Mouse (Mus musculus) spleen, adult 2 months (tissue): ENCODE results near the gene Olfr273. TPM values are rescaled to one million over a fixed set of nuclear protein-coding genes. Genes with fewer than 3 reads are reported as not detected.
"Not testable (repeated sequence)": the region's sequence is repeated elsewhere in the genome, so short reads cannot be mapped to it uniquely, and the experiment has no call there.

Experiments used
- DNase-seq, 2 experiments: peaks; one replicate each; pipeline versions ENCODE4 v3.0.0 to v3.0.0-alpha.2; 2012 to 2021; ENCODE audit warnings: low spot score in 2 of 2, low read depth in 1 of 2
- H3K27ac ChIP-seq: fragments of 200-500 bp; 2 replicates; pipeline ENCODE4 v1.5.1; 2012; ENCODE audit warnings: low read length, inconsistent platforms; ENCODE audit not compliant: insufficient read depth
- H3K27me3 ChIP-seq: fragments of 200-500 bp; 2 replicates; pipeline ENCODE4 v1.6.1; 2012; ENCODE audit warnings: mild to moderate bottlenecking, moderate library complexity, low read length, inconsistent platforms; ENCODE audit not compliant: control insufficient read depth, insufficient read depth
- H3K36me3 ChIP-seq: fragments of 200-500 bp; 2 replicates; pipeline ENCODE4 v1.6.1; 2012; ENCODE audit warnings: mild to moderate bottlenecking, low read length, inconsistent platforms; ENCODE audit not compliant: control insufficient read depth, insufficient read depth
- H3K4me1 ChIP-seq: fragments of 200-500 bp; 2 replicates; pipeline ENCODE4 v1.6.1; 2011; ENCODE audit warnings: inconsistent platforms; ENCODE audit not compliant: control insufficient read depth, insufficient read depth, insufficient read length
- H3K4me3 ChIP-seq: fragments of 200-500 bp; 2 replicates; pipeline ENCODE4 v1.5.1; 2011; ENCODE audit warnings: mild to moderate bottlenecking, inconsistent platforms; ENCODE audit not compliant: insufficient read depth, insufficient read length; ENCODE audit errors: extremely low read depth
- CTCF ChIP-seq: fragments of 200-500 bp; IDR thresholded peaks from 2 replicates; pipeline ENCODE4 v1.5.1; 2011; ENCODE audit warnings: mild to moderate bottlenecking, inconsistent platforms; ENCODE audit not compliant: insufficient read depth, insufficient read length, insufficient replicate concordance; ENCODE audit errors: extremely low read depth
- POLR2A ChIP-seq: fragments of 200-500 bp; IDR thresholded peaks from 2 replicates; pipeline ENCODE4 v1.6.1; 2011; ENCODE audit warnings: low read depth, low read length, inconsistent platforms
- WGBS: fragments of 180-500 bp; shearing (Covaris S2); methylation state at CpG from one replicate; pipeline ENCODE4 v1.1.7; 2018; 5-methylcytosine and 5-hydroxymethylcytosine counted together
- polyA plus RNA-seq: library from polyadenylated mRNA; depleted of rRNA; stranded (reverse); fragments of >200 nt; gene quantifications from 2 replicates; pipeline ENCODE4 v1.2.3, GENCODE M21; 2012; rRNA removed

Olfr273 gene
- polyA plus RNA-seq = not detected in 2 replicates

- Histone ChIP-seq H3K4me1 (no peaks in the 10 kb centered on the region), H3K4me3 (no peak within 1 kb of the TSS), H3K36me3 (no peaks in the 10 kb centered on the region), H3K27me3 (no peaks in the 10 kb centered on the region), H3K27ac (no peak within 1 kb of the TSS)
- TF ChIP-seq POLR2A (no peak), CTCF (no peak)
- no peak for DNase-seq
- 91% methylated on average over 1 of the region's 1 CpGs for WGBS
Observed at GRCm38 (mm10) chr4:52859136-52859535, at the start of gene Olfr273. TSS of gene Olfr273 (minus strand) at chr4:52859236.

GRCm38 (mm10) chr4:52864156-52864555 lies 5.1 kb upstream of the Olfr273 start:
- Histone ChIP-seq H3K4me1 (no peaks in the 10 kb centered on the region), H3K4me3 (no peak overlapping the region), H3K27ac (no peak overlapping the region), H3K36me3 (no peaks in the 10 kb centered on the region), H3K27me3 (no peaks in the 10 kb centered on the region)
- WGBS = 93% methylated on average over 9 of the region's 9 CpGs
- TF ChIP-seq POLR2A (no peak), CTCF (no peak)
- DNase-seq = no peak

- 86% methylated on average over 5 of the region's 5 CpGs for WGBS
- Histone ChIP-seq H3K27me3 (no peaks in the 10 kb centered on the region), H3K4me1 (no peaks in the 10 kb centered on the region)
Observed at GRCm38 (mm10) chr4:52849672-52850071, 9.4 kb downstream of the Olfr273 start.

GRCm38 (mm10) chr4:52849039-52849635 lies 9.9 kb downstream of the Olfr273 start:
- no peaks in the 10 kb centered on the region for H3K4me1 ChIP-seq
- H3K27ac ChIP-seq = no peak overlapping the region
- H3K27me3 ChIP-seq = no peaks in the 10 kb centered on the region
- no peak overlapping the region for H3K4me3 ChIP-seq
- H3K36me3 ChIP-seq = no peaks in the 10 kb centered on the region
- 71% methylated on average over 4 of the region's 4 CpGs for WGBS
- TF ChIP-seq POLR2A (no peak), CTCF (no peak)
- no peak for DNase-seq

More at GRCm38 (mm10) chr4:52849672-52850071, 9.4 kb downstream of the Olfr273 start:
- DNase-seq = no peak
- no peak for TF ChIP-seq CTCF
- no peak for TF ChIP-seq POLR2A
- Histone ChIP-seq H3K36me3 (no peaks in the 10 kb centered on the region), H3K4me3 (no peak overlapping the region), H3K27ac (no peak overlapping the region)

GRCm38 (mm10) chr4:52845411-52845810 lies 13.6 kb downstream of the Olfr273 start:
- not testable (repeated sequence) for DNase-seq, H3K4me1 ChIP-seq, H3K27ac ChIP-seq, H3K4me3 ChIP-seq, H3K27me3 ChIP-seq, H3K36me3 ChIP-seq
- WGBS = 35% methylated on average over 1 of the region's 1 CpGs

GRCm38 (mm10) chr4:52821375-52821774 lies 37.7 kb downstream of the Olfr273 start:
- no peaks in the 10 kb centered on the region for H3K4me1 ChIP-seq
- H3K36me3 ChIP-seq = no peaks in the 10 kb centered on the region
- no peaks in the 10 kb centered on the region for H3K27me3 ChIP-seq
- TF ChIP-seq POLR2A = no peak
- no peak for TF ChIP-seq CTCF
- no peak for DNase-seq
- no peak overlapping the region for H3K27ac ChIP-seq
- WGBS = 94% methylated on average over 11 of the region's 11 CpGs
- H3K4me3 ChIP-seq = no peak overlapping the region

- H3K4me3 ChIP-seq = no peak within 1 kb of the TSS
- H3K27me3 ChIP-seq = no peaks in the 10 kb centered on the region
- no peaks in the 10 kb centered on the region for H3K4me1 ChIP-seq
- no peaks in the 10 kb centered on the region for H3K36me3 ChIP-seq
- no peak for DNase-seq
- H3K27ac ChIP-seq = no peak within 1 kb of the TSS
- TF ChIP-seq CTCF (no peak), POLR2A (no peak)
- WGBS = 83% methylated on average over 2 of the region's 2 CpGs
Observed at GRCm38 (mm10) chr4:52814304-52814703, 44.7 kb downstream of the Olfr273 start, which contains the start of gene Olfr275. TSS of gene Olfr275 (plus strand) at chr4:52814604.
